Mouse (Mus musculus) heart, postnatal 14 days (tissue): ENCODE measurements around the gene Unc79. TPM values are rescaled to one million over a fixed set of nuclear protein-coding genes. Genes with fewer than 3 reads are reported as not detected.

Source experiments
- DNase-seq, 2 experiments: peaks; one replicate each; pipeline ENCODE4 v3.0.0; 2021 to 2022
- intact Hi-C: fragments of 180-260 bp; cut with DNase I; formaldehyde crosslinking; loops from one replicate; pipeline ENCODE4 v1.15.1; 2025
- microRNA-seq, 2 experiments: library from miRNA; unstranded; fragments of <30 nt; microRNA quantifications; one replicate each; pipeline ENCODE4 v1.2.0; 2021 to 2022
- total RNA-seq, 2 experiments: library from RNA; stranded (reverse); gene quantifications; 2 replicates each; pipeline ENCODE4 v1.2.3; 2021

Unc79 gene
- total RNA-seq, 2 experiments from 2014 or later, result 0.05 to 0.12 TPM

- intact Hi-C loops, result no loop called here
- DNase-seq, result no peak
Measured at GRCm38 (mm10) chr12:103187020-103187419, 238.4 kb downstream of the Unc79 start.

GRCm38 (mm10) chr12:103188223-103188622, 239.6 kb downstream of the Unc79 start:
- intact Hi-C loops, result no loop called here
- no peak for DNase-seq

GRCm38 (mm10) chr12:103189771-103190170, 241.1 kb downstream of the Unc79 start:
- intact Hi-C loops, result no loop called here
- peak in 1 of 2 experiments; percentile 11 for DNase-seq

GRCm38 (mm10) chr12:103192996-103193395, 244.3 kb downstream of the Unc79 start:
- intact Hi-C loops, result no loop called here

DNA sequence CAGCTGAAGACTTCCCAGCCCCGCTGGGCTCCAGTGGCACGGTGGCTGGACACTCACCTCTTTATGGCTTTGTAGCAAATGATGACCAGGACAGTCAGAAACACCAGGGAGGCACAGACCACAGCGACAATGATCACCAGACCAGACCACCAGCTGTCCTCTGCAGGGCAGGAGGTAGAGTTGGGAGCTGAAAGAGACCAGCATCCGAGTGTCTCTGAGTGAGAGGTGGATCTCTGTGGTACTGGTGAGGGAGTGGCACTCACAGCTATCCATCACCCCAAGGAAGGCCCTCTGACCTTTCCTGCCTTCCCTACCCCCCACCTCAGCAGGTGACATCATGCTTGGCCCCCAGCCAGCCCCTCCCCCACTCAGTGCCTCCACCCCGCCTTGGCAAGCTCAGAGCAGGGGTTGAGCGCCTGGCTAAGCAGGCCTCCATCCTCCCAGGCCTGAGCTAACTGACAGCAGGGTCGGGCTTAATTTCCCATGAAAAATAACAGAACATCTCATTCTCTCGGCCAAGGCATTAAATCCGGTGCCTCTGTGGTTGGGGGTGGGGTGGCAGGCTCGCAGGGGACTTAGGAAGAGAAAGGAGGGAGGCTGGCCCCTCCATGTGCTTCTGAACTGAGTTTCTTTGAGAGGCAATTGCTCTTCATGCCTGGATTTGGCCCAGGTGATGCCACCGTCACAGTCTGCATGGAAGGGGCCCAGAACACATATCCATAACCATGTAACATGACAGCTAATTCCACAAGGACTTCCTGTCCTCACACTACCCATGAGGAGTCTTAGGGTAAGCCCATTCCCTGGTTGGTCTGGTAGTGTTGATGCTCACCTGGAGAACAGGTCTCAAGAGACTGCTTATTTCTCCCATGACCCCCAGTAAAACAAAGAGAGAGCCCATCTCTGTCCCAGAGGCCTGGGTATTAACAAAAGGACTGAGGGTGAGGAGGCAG, 254.2 kb downstream of the Unc79 start:
- intact Hi-C loops, result no loop called here
- peak; percentile 10 to 29 for DNase-seq

More at GRCm38 (mm10) chr12:103192996-103193395, 244.3 kb downstream of the Unc79 start:
- no peak for DNase-seq

DNA sequence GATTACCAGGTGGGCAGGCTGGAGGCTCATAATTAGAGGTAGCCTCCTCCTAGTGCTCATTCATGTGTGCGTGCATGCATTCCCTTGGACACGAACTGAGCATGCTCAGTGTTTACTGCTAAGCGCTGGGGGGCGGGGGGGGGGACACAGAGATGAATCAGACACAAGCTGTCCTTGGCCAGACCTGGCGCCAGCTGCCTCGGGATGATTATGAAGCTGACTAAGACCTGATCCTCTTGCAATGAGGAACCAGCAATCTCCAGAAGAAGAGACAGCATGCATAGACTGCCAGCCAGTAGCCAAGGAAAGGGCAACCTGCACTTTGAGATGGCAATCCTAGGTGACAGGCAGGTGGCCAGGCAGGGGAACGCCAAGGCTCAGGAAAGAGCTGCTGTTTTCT, 256.9 kb downstream of the Unc79 start:
- no peak for DNase-seq
- intact Hi-C loops, result no loop called here

GRCm38 (mm10) chr12:103209581-103209980, 260.9 kb downstream of the Unc79 start:
- no peak for DNase-seq
- intact Hi-C loops, result no loop called here

DNA sequence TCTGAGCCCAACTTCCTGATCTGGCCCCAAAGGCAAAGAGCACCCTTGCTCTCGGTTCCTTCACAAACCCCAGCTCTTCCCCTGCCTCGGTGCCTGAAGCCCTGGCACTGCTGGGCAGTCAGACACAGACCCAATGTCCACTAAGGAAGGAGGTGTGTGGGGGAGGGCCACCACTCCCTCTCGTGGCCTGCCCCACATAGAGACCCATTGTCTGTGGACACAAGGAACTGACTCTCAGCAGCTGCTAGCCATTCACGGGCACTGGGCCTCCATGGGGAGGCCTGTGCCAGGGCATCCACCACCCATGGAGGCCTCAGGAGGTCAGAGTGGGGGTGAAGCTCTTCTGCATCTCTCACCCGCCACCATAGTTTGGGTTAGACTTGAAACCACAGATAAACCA, 262.4 kb downstream of the Unc79 start:
- intact Hi-C loops, result no loop called here
- DNase-seq, result no peak

DNA sequence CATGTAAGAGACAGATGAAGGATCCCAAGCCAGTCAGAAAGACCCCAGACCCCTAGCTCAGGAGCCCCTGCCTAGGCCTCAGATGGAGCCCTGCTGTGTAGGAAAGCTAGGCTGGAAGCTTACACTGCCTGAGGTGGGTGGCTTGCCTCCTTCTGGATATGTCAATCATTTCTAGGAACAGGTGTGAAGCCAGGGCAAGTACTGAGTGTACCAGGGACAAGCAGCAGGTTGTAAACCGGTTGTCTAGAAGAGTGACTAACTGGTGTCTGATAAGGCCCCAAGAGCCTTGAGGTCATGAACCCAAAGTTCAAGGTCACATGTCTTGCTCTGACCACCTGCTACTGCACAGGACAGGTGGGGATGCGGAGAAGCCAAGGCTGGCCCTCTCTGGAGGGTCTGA, 264.9 kb downstream of the Unc79 start:
- intact Hi-C loops, result no loop called here
- DNase-seq, result no peak

- peak; percentile 25 to 37 for DNase-seq
- intact Hi-C loops, result no loop called here
Measured at GRCm38 (mm10) chr12:103214270-103214669, 265.6 kb downstream of the Unc79 start.

GRCm38 (mm10) chr12:103214797-103215196, 266.1 kb downstream of the Unc79 start:
- no peak for DNase-seq
- intact Hi-C loops, result no loop called here

GRCm38 (mm10) chr12:103215877-103216610, 267.4 kb downstream of the Unc79 start:
- intact Hi-C loops, result no loop called here
- no peak for DNase-seq

- intact Hi-C loops, result no loop called here
- no peak for DNase-seq
Measured at GRCm38 (mm10) chr12:103223671-103224070, 275.0 kb downstream of the Unc79 start.

- DNase-seq, result no peak
- intact Hi-C loops, result no loop called here
Measured at GRCm38 (mm10) chr12:103226121-103226520, 277.5 kb downstream of the Unc79 start.

- intact Hi-C loops, result no loop called here
- DNase-seq, result no peak
Measured at GRCm38 (mm10) chr12:103229058-103229457, 280.4 kb downstream of the Unc79 start.

Small RNA genes lying within 50 kb of the gene (microRNA-seq; reads per million reads assigned to microRNA genes)
- gene Gm44324, result 0 reads per million in 2 experiments

Other genes with a start within 250 kb of the Unc79 start
- 10 to 100 TPM; 10.7 to 13.0 TPM for gene Itpk1, start 243.9 kb upstream of the Unc79 start, total RNA-seq
- gene Moap1, start 205.2 kb upstream of the Unc79 start, total RNA-seq, result 1 to 10 TPM; 6.3 to 6.6 TPM
- 1 to 10 TPM; 3.9 to 5.4 TPM for gene Tmem251, start 205.1 kb upstream of the Unc79 start, total RNA-seq
- gene Gm28051, start 191.1 kb upstream of the Unc79 start, total RNA-seq, result not detected
- gene Gon7, start 191.1 kb upstream of the Unc79 start, total RNA-seq, result 10 to 100 TPM in 1 of 2 experiments, 1 to 10 TPM in 1; 9.3 to 10.6 TPM
- gene Ubr7, start 190.9 kb upstream of the Unc79 start, total RNA-seq, result 10 to 100 TPM; 26.4 to 30.0 TPM
- gene Gm20604, start 190.2 kb upstream of the Unc79 start, total RNA-seq, result 1 to 10 TPM; 4.6 to 5.6 TPM
- 10 to 100 TPM; 29.7 to 30.8 TPM for gene Btbd7, start 70.4 kb upstream of the Unc79 start, total RNA-seq
- not detected for gene Cox8c, start 49.5 kb upstream of the Unc79 start, total RNA-seq